Mouse (Mus musculus): ENCODE data around the gene Agpat3.

DNA sequence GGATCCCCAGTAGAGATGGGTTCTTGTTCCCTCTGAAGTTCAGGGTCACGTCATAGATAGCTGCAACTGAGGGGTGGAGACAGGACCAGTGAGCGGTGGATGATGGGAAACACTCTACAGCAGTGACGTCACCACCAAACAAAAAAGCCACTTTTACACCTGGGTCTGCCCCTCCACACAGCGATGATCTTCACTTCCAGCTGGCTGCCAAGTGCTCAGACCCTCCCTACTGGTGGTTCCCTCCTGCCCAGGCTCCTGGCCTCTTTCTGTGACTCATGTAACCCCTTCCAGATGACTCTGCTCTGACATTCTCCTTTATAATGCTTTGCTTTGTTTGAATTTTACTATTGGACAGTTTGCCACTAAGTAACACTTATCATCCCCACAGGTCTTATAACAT, 69.9 kb downstream of the Agpat3 start:
- no peak for TF ChIP-seq CTCF (IDR thresholded peaks at IDR 0.05; ENCODE audit: borderline replicate concordance, insufficient read depth, low read length)
- TF ChIP-seq POLR2A (IDR thresholded peaks at IDR 0.05; ENCODE audit: low read depth, low read length): no peak
